Mouse (Mus musculus): ENCODE results near the gene Sorbs2.
A peak's percentile ranks its signal among the peaks of the same experiment; 100 is the strongest.
"Not testable (repeated sequence)": the region's sequence is repeated elsewhere in the genome, so short reads cannot be mapped to it uniquely, and the experiment has no call there.

Sorbs2 gene

GRCm38 (mm10) chr8:45857734-45858133 is 350.1 kb downstream of the Sorbs2 start:
- DNase-seq, result no peak

GRCm38 (mm10) chr8:45858391-45858790 is 350.8 kb downstream of the Sorbs2 start:
- no peak for DNase-seq

GRCm38 (mm10) chr8:45871587-45871986 is 364.0 kb downstream of the Sorbs2 start:
- DNase-seq, result not testable (repeated sequence)

GRCm38 (mm10) chr8:45872077-45872476 is 364.5 kb downstream of the Sorbs2 start:
- no peak for DNase-seq

- peak; percentile 77 for DNase-seq
Measured at GRCm38 (mm10) chr8:45874945-45875626, 367.5 kb downstream of the Sorbs2 start.

- DNase-seq, result no peak
Measured at GRCm38 (mm10) chr8:45876397-45876796, 368.8 kb downstream of the Sorbs2 start.
